Mouse (Mus musculus) MEL (cell line): ENCODE measurements at regions not wholly inside any gene's neighbourhood (a gene's known extent, or its start where the extent isn't known, plus 50 kb on each side); places are given as distances from the start of the nearest gene placed in this dataset.

Experiments
- DNase-seq: peaks from one replicate; pipeline ENCODE4 v3.0.0; 2011; ENCODE audit warnings: low read depth, low spot score
- H3K27ac ChIP-seq: 2 replicates; pipeline ENCODE4 v1.5.1; 2012; ENCODE audit warnings: low read depth, mild to moderate bottlenecking, control low read depth, low read length, moderate library complexity; ENCODE audit not compliant: control insufficient read depth
- H3K27me3 ChIP-seq, 2 experiments: fragments of 150-350 bp in 1 of 2; sonication (generic) in 1 of 2; 2 replicates each; pipeline ENCODE4 v1.6.1; 2012; ENCODE audit warnings: low read length in 2 of 2, mild to moderate bottlenecking in 2 of 2, improper control_type of control experiment in 1 of 2, moderate library complexity in 1 of 2; ENCODE audit not compliant: insufficient read depth in 2 of 2, control insufficient read depth in 1 of 2
- H3K36me3 ChIP-seq, 2 experiments: 2 replicates each; pipeline ENCODE4 v1.6.1; 2012 to 2014; ENCODE audit warnings: low read length in 2 of 2, improper control_type of control experiment in 1 of 2, inconsistent platforms in 1 of 2, mild to moderate bottlenecking in 1 of 2; ENCODE audit not compliant: insufficient read depth in 2 of 2, control insufficient read depth in 1 of 2
- H3K4me1 ChIP-seq, 2 experiments: fragments of 150-350 bp in 1 of 2; sonication (generic) in 1 of 2; 2 replicates each; pipeline ENCODE4 v1.6.1; 2012; ENCODE audit warnings: low read length in 2 of 2, improper control_type of control experiment in 1 of 2, mild to moderate bottlenecking in 1 of 2; ENCODE audit not compliant: insufficient read depth in 2 of 2, control insufficient read depth in 1 of 2
- H3K4me3 ChIP-seq, 2 experiments: fragments of 150-350 bp in 1 of 2; sonication (generic) in 1 of 2; 2 replicates each; pipeline ENCODE4 v1.5.1; 2012; ENCODE audit warnings: low read depth in 2 of 2, low read length in 2 of 2, mild to moderate bottlenecking in 2 of 2, moderate library complexity in 2 of 2, control low read depth in 1 of 2, improper control_type of control experiment in 1 of 2; ENCODE audit not compliant: control insufficient read depth in 1 of 2, insufficient read depth in 1 of 2
- H3K79me2 ChIP-seq: 2 replicates; pipeline ENCODE4 v1.6.1; 2012; ENCODE audit warnings: mild to moderate bottlenecking, low read length, moderate library complexity; ENCODE audit not compliant: control insufficient read depth, poor library complexity, insufficient read depth
- H3K9ac ChIP-seq: 2 replicates; pipeline ENCODE4 v1.6.1; 2012; ENCODE audit warnings: low read depth, mild to moderate bottlenecking, control low read depth, low read length, moderate library complexity; ENCODE audit not compliant: control insufficient read depth, poor library complexity, severe bottlenecking
- H3K9me3 ChIP-seq: fragments of 150-350 bp; sonication (generic); replicated peaks from 2 replicates; pipeline ENCODE4 v1.6.1; 2012; ENCODE audit warnings: mild to moderate bottlenecking, low read length, improper control_type of control experiment, moderate library complexity; ENCODE audit not compliant: insufficient read depth
- BHLHE40 ChIP-seq: IDR thresholded peaks from 2 replicates; pipeline ENCODE4 v1.6.1; 2012; ENCODE audit warnings: low read depth, mild to moderate bottlenecking, inconsistent platforms, low read length, improper control_type of control experiment, borderline replicate concordance
- CHD2 ChIP-seq: IDR thresholded peaks from 2 replicates; pipeline ENCODE4 v1.6.1; 2011; ENCODE audit warnings: low read length, improper control_type of control experiment
- CTCF ChIP-seq, 3 experiments: IDR thresholded peaks in 2 of 3; conservative IDR thresholded peaks in 1 of 3; 2 replicates each; pipeline ENCODE4 v1.5.1; 2011 to 2012; ENCODE audit warnings: low read length in 3 of 3, low read depth in 2 of 3, mild to moderate bottlenecking in 2 of 3, improper control_type of control experiment in 1 of 3, inconsistent platforms in 1 of 3, mixed read lengths in 1 of 3, moderate library complexity in 1 of 3; ENCODE audit not compliant: control insufficient read depth in 1 of 3, insufficient read depth in 1 of 3, poor library complexity in 1 of 3, severe bottlenecking in 1 of 3
- E2F4 ChIP-seq: IDR thresholded peaks from 2 replicates; pipeline ENCODE4 v1.6.1; 2011; ENCODE audit warnings: low read depth, low read length, improper control_type of control experiment, borderline replicate concordance
- ELF1 ChIP-seq: IDR thresholded peaks from 2 replicates; pipeline ENCODE4 v1.6.1; 2014; ENCODE audit warnings: low read depth, mild to moderate bottlenecking, inconsistent platforms, low read length, improper control_type of control experiment, moderate library complexity
- ETS1 ChIP-seq: IDR thresholded peaks from 2 replicates; pipeline ENCODE4 v1.6.1; 2012; ENCODE audit warnings: low read depth, mild to moderate bottlenecking, inconsistent platforms, low read length, improper control_type of control experiment, moderate library complexity
- GATA1 ChIP-seq: IDR thresholded peaks from 2 replicates; pipeline ENCODE4 v1.6.1; 2011; ENCODE audit warnings: low read depth, low read length, improper control_type of control experiment
- JUND ChIP-seq: IDR thresholded peaks from 2 replicates; pipeline ENCODE4 v1.6.1; 2011; ENCODE audit warnings: low read depth, mild to moderate bottlenecking, improper control_type of control experiment, low read length
- KAT2A ChIP-seq: conservative IDR thresholded peaks from 2 replicates; pipeline ENCODE4 v1.6.1; 2012; ENCODE audit warnings: low read depth, low read length, improper control_type of control experiment, inconsistent platforms
- MAX ChIP-seq: IDR thresholded peaks from 2 replicates; pipeline ENCODE4 v1.6.1; 2011; ENCODE audit warnings: low read length, improper control_type of control experiment
- MAZ ChIP-seq: IDR thresholded peaks from 2 replicates; pipeline ENCODE4 v1.6.1; 2012; ENCODE audit warnings: low read depth, mild to moderate bottlenecking, inconsistent platforms, low read length, improper control_type of control experiment
- MEF2A ChIP-seq: IDR thresholded peaks from 2 replicates; pipeline ENCODE4 v1.6.1; 2014; ENCODE audit warnings: low read depth, mild to moderate bottlenecking, inconsistent platforms, low read length, improper control_type of control experiment; ENCODE audit not compliant: poor library complexity, insufficient replicate concordance, severe bottlenecking; ENCODE audit errors: extremely low read depth
- MXI1 ChIP-seq: IDR thresholded peaks from 2 replicates; pipeline ENCODE4 v1.6.1; 2011; ENCODE audit warnings: mild to moderate bottlenecking, low read depth, low read length, improper control_type of control experiment
- POLR2A ChIP-seq, 2 experiments: IDR thresholded peaks; 2 replicates each; pipeline ENCODE4 v1.6.1; 2011 to 2012; ENCODE audit warnings: low read length in 2 of 2, mild to moderate bottlenecking in 2 of 2, control low read depth in 1 of 2, improper control_type of control experiment in 1 of 2, low read depth in 1 of 2, moderate library complexity in 1 of 2; ENCODE audit not compliant: control insufficient read depth in 1 of 2, insufficient read depth in 1 of 2, poor library complexity in 1 of 2
- POLR2AphosphoS2 ChIP-seq: IDR thresholded peaks from 2 replicates; pipeline ENCODE4 v1.6.1; 2011; ENCODE audit warnings: low read length, improper control_type of control experiment
- POLR2AphosphoS5 ChIP-seq: IDR thresholded peaks from 2 replicates; pipeline ENCODE4 v1.6.1; 2012; ENCODE audit warnings: low read depth, borderline replicate concordance, mild to moderate bottlenecking, inconsistent platforms, low read length, moderate library complexity, mixed read lengths
- SIN3A ChIP-seq: IDR thresholded peaks from 2 replicates; pipeline ENCODE4 v1.6.1; 2012; ENCODE audit warnings: low read length, improper control_type of control experiment, inconsistent platforms
- TAL1 ChIP-seq: IDR thresholded peaks from 2 replicates; pipeline ENCODE4 v1.6.1; 2012; ENCODE audit warnings: mild to moderate bottlenecking, inconsistent platforms, low read length, moderate library complexity, mixed read lengths
- USF1 ChIP-seq: IDR thresholded peaks from 2 replicates; pipeline ENCODE4 v1.6.1; 2014; ENCODE audit warnings: low read depth, mild to moderate bottlenecking, inconsistent platforms, low read length, improper control_type of control experiment, moderate library complexity
- USF2 ChIP-seq, 2 experiments: IDR thresholded peaks; 2 replicates each; pipeline ENCODE4 v1.6.1; 2011 to 2012; ENCODE audit warnings: improper control_type of control experiment in 2 of 2, low read length in 2 of 2, borderline replicate concordance in 1 of 2, inconsistent platforms in 1 of 2, low read depth in 1 of 2, mild to moderate bottlenecking in 1 of 2; ENCODE audit not compliant: insufficient read depth in 1 of 2
- ZC3H11A ChIP-seq: IDR thresholded peaks from 2 replicates; pipeline ENCODE4 v1.6.1; 2012; ENCODE audit warnings: low read depth, mild to moderate bottlenecking, inconsistent platforms, low read length, improper control_type of control experiment
- ZKSCAN1 ChIP-seq: IDR thresholded peaks from 2 replicates; pipeline ENCODE4 v1.6.1; 2012; ENCODE audit warnings: low read depth, mild to moderate bottlenecking, inconsistent platforms, low read length, improper control_type of control experiment, moderate library complexity
- ZMIZ1 ChIP-seq: IDR thresholded peaks from 2 replicates; pipeline ENCODE4 v1.6.1; 2012; ENCODE audit warnings: low read depth, mild to moderate bottlenecking, inconsistent platforms, low read length, improper control_type of control experiment, moderate library complexity
- ZNF384 ChIP-seq: IDR thresholded peaks from 2 replicates; pipeline ENCODE4 v1.6.1; 2012; ENCODE audit warnings: low read depth, mild to moderate bottlenecking, inconsistent platforms, low read length, improper control_type of control experiment

DNA sequence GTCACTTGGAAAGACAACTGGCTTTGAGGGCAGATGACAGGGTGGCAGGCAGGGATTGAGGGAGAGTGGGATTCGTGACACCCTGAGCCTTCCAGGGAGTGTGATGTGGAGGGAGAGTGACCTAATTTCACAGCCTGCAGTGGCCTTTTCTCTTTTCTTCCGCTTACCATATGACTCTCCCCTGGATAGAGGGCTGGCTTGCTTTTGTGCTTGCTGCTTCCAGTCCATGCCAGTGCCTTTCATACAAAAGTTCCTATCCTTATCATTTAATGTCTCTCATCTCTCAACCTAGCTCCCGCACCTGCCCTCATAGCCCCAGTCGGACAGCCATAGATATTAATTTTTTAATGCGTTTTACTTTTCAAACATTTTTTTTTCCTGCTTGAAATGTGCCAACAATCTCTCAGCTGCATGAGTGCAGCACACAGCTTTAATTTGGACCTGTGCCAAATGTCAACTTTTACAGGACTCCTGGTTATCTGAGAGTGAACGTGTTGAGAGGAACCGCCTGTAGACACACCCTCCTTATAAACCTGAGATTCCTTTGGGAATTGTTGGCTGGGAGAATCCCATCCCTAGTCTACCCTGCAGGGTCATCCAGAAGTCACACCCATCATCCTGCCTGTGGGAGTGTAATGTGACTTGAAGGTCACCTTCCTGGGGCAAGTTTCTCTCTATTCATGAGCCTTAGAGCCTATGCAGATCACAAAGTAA is 260.3 kb upstream of the Igfbp3 start:
- no peak overlapping the region for H3K4me3 ChIP-seq
- no peak overlapping the region for H3K9ac ChIP-seq
- no peaks in the 10 kb centered on the region for H3K36me3 ChIP-seq
- TF ChIP-seq E2F4, result no peak
- TF ChIP-seq USF1, result no peak
- no peak for TF ChIP-seq KAT2A
- TF ChIP-seq ZMIZ1, result no peak
- TF ChIP-seq MAZ, result no peak
- TF ChIP-seq ZC3H11A, result no peak
- no peak for TF ChIP-seq ELF1
- no peak for TF ChIP-seq CHD2
- TF ChIP-seq, all 39 proteins: peak for 0
- H3K27me3 ChIP-seq, result no peaks in the 10 kb centered on the region
- no peaks in the 10 kb centered on the region for H3K4me1 ChIP-seq
- H3K27ac ChIP-seq, result no peak overlapping the region
- H3K9me3 ChIP-seq, result no peaks in the 10 kb centered on the region
- no peak for DNase-seq
- no peaks in the 10 kb centered on the region for H3K79me2 ChIP-seq

DNA sequence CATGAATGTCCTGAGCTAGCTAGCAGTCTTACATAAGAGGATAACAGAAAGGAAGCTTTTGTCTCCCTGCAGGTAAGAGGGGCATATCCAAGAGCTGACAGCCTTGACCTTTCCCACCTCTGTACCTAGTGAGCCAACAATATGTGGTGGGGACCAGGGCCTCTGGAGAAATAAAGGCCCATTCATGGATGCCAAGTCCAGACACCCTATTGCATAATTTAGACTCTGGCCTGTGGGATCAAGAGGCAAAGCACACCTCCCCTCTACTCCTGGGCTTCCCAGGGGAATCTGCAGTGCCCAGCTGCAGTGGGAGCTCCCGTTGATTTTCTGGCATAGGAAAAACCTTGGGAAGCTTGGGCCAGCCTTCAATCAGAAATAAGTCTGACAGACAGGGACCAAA is 251.8 kb upstream of the Igfbp3 start:
- TF ChIP-seq USF2 (IDR thresholded peaks at IDR 0.05; ENCODE audit: borderline replicate concordance in 1 of 2, insufficient read depth in 1 of 2, low read depth in 1 of 2, low read length in 2 of 2), result no peak
- TF ChIP-seq, all 39 proteins: peak for 0
- no peak for DNase-seq
- no peak overlapping the region for H3K9ac ChIP-seq
- H3K27me3 ChIP-seq, result no peaks in the 10 kb centered on the region
- no peaks in the 10 kb centered on the region for H3K4me1 ChIP-seq
- no peaks in the 10 kb centered on the region for H3K79me2 ChIP-seq
- no peaks in the 10 kb centered on the region for H3K9me3 ChIP-seq
- H3K27ac ChIP-seq, result no peak overlapping the region
- H3K36me3 ChIP-seq, result no peaks in the 10 kb centered on the region
- no peak overlapping the region for H3K4me3 ChIP-seq

DNA sequence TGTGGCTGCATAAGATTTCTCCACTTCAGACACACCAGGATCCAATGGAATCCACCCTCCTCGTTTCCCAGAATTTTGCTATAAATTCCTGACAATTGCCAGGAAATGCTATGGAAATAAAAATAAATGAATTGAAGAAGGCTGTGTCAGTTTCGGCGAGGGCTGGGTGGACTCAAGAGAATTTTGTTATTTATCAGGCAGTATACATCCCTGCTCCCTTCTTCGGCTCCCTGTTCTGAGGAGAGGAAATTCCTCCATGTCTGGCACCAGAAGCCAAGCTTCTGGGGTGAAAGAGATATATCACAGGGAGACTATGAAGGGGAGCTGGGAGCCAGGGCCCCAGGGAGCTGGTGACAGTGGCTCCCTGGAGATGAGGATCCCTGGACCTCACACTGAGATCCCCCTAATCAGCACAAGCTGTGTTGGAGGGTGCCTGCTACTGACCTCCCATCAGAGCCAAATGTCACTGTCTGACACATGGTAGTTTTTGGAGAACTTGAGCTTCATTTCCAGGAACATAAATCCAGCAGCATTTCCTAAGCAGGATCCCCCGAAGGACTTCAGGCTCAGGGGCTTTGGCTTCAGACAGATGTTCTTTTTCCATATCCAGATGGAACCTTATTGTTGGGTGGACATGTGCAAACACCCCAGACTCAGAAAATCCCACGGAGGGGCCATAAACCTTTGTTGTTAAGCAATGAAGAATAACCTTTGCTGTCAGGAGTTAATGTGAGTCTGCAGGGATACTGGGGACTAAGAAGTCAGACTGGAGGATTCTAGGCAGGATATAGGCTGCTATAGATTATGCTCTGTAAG is 248.4 kb upstream of the Igfbp3 start:
- no peak for TF ChIP-seq TAL1
- no peak for TF ChIP-seq KAT2A
- no peak for TF ChIP-seq SIN3A
- no peak for TF ChIP-seq MEF2A
- TF ChIP-seq BHLHE40, result no peak
- TF ChIP-seq JUND, result no peak
- no peak for TF ChIP-seq ZMIZ1
- no peak for TF ChIP-seq ZNF384
- TF ChIP-seq ETS1, result no peak
- TF ChIP-seq POLR2AphosphoS5, result no peak
- no peak for TF ChIP-seq CTCF (IDR thresholded peaks at IDR 0.05 in 2 of 3, conservative IDR thresholded peaks at IDR 0.05 in 1 of 3; ENCODE audit: control insufficient read depth in 1 of 3, insufficient read depth in 1 of 3, low read depth in 2 of 3, low read length in 3 of 3, poor library complexity in 1 of 3, severe bottlenecking in 1 of 3)
- TF ChIP-seq MAX, result no peak
- TF ChIP-seq POLR2A (IDR thresholded peaks at IDR 0.05; ENCODE audit: control insufficient read depth in 1 of 2, insufficient read depth in 1 of 2, low read depth in 1 of 2, low read length in 2 of 2, poor library complexity in 1 of 2), result no peak
- no peak for TF ChIP-seq ZKSCAN1
- TF ChIP-seq MXI1, result no peak
- TF ChIP-seq MAZ, result no peak
- no peak for TF ChIP-seq POLR2AphosphoS2
- no peak for TF ChIP-seq GATA1
- Histone ChIP-seq H3K4me1 (no peaks in the 10 kb centered on the region), H3K9ac (no peak overlapping the region), H3K27me3 (no peaks in the 10 kb centered on the region), H3K4me3 (no peak overlapping the region), H3K36me3 (no peaks in the 10 kb centered on the region), H3K27ac (no peak overlapping the region), H3K79me2 (no peaks in the 10 kb centered on the region), H3K9me3 (no peaks in the 10 kb centered on the region)
- DNase-seq, result no peak
